ENCODE assay signal across 11 mouse cellular contexts in the genomic region with DNA sequence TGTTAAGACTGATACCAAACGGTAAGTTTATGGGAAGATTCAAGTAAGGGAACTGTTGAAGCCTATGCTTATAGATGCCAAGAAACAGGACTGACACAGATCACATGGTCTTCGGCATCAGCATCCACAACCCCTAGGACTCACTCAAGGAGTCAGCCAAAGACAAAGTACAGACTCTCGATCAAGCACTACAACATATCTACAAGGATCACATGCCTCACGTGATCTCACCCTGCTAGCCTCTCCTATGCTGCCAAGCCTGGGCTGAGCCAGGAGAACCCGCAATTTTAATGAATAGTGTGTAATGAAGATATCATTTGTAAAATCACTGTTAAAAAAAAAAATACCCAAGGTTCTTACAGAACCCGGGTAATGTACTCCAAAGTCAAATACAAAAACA. TPM values are rescaled to one million over a fixed set of nuclear protein-coding genes. Genes with fewer than 3 reads are reported as not detected.
DNase-seq lines count a peak whose midpoint lies in the region; ATAC-seq and TF ChIP-seq lines count a peak whose summit lies in the region.
"Had no signal": no experiment of that assay in that cellular context is flagged by ENCODE, and none has a peak within 500 bp of the region (broad histone marks: within the 10 kb centered on the region; RNA-seq: fewer than 3 reads in every experiment).

No protein-coding gene starts in this region.

- ATAC-seq in limb, embryonic 12.5 days (ENCODE audit: insufficient number of reproducible peaks, insufficient read depth, low FRiP score, low TSS enrichment, low read depth) = no peak
- no peak for ATAC-seq in forebrain, embryonic 11.5 days (replicated peaks; ENCODE audit: low FRiP score)

- H3K9me3 ChIP-seq in limb, embryonic 12.5 days = no peaks in the 10 kb centered on the region
- no peaks in the 10 kb centered on the region for H3K9me3 ChIP-seq in limb, embryonic 10.5 days (replicated peaks)
- no peaks in the 10 kb centered on the region for H3K9me3 ChIP-seq in forebrain, embryonic 11.5 days (ENCODE audit: control insufficient read depth, low read length)

- 87% methylated on average over 6 of the region's 6 CpGs for WGBS in limb, embryonic 12.5 days
- WGBS in limb, embryonic 10.5 days = 92% methylated on average over 6 of the region's 6 CpGs
- WGBS in forebrain, embryonic 11.5 days = 89% methylated on average over 6 of the region's 6 CpGs

- H3K27me3 ChIP-seq in limb, embryonic 12.5 days = no peaks in the 10 kb centered on the region
- no peaks in the 10 kb centered on the region for H3K27me3 ChIP-seq in limb, embryonic 10.5 days (ENCODE audit: low read depth, poor library complexity, severe bottlenecking)
- no peaks in the 10 kb centered on the region for H3K27me3 ChIP-seq in forebrain, embryonic 11.5 days (ENCODE audit: control insufficient read depth, insufficient read depth, low read length)
- no peaks in the 10 kb centered on the region for H3K27me3 ChIP-seq in myocyte (ENCODE audit: control insufficient read depth, insufficient read depth, insufficient read length)

- H3K9ac ChIP-seq in limb, embryonic 12.5 days (replicated peaks) = no peak overlapping the region
- no peak overlapping the region for H3K9ac ChIP-seq in forebrain, embryonic 11.5 days (ENCODE audit: low read length)

- peaks cover 12% of the 10 kb centered on the region for H3K4me1 ChIP-seq in limb, embryonic 12.5 days (replicated peaks)
- H3K4me1 ChIP-seq in limb, embryonic 10.5 days = peaks cover 19% of the 10 kb centered on the region
- peaks cover 5% of the 10 kb centered on the region; the same call in 1 of the 2 replicates for H3K4me1 ChIP-seq in forebrain, embryonic 11.5 days (replicated peaks; ENCODE audit: control insufficient read depth, insufficient read depth, low read length)

- no peak overlapping the region for H3K27ac ChIP-seq in limb, embryonic 12.5 days
- H3K27ac ChIP-seq in limb, embryonic 10.5 days = no peak overlapping the region
- no peak overlapping the region for H3K27ac ChIP-seq in forebrain, embryonic 11.5 days (ENCODE audit: low read depth, low read length)

- H3K36me3 ChIP-seq in limb, embryonic 12.5 days = 0 out of 2 replicates have a peak, but pooled peaks cover 7% of the 10 kb centered on the region
- peaks cover 11% of the 10 kb centered on the region for H3K36me3 ChIP-seq in limb, embryonic 10.5 days
- no peaks in the 10 kb centered on the region for H3K36me3 ChIP-seq in forebrain, embryonic 11.5 days (ENCODE audit: control insufficient read depth, insufficient read depth, low read length)
- H3K36me3 ChIP-seq in myocyte (ENCODE audit: control insufficient read depth, insufficient read depth) = no peaks in the 10 kb centered on the region

- H3K4me3 ChIP-seq in limb, embryonic 12.5 days (replicated peaks) = no peak overlapping the region
- no peak overlapping the region for H3K4me3 ChIP-seq in limb, embryonic 10.5 days
- no peak overlapping the region for H3K4me3 ChIP-seq in forebrain, embryonic 11.5 days (ENCODE audit: low read depth, low read length)
- no peak overlapping the region for H3K4me3 ChIP-seq in myocyte

- no peak overlapping the region for H3ac ChIP-seq in myocyte (ENCODE audit: control insufficient read depth, insufficient read length)

- H3K79me2 ChIP-seq in myocyte (ENCODE audit: control insufficient read depth, insufficient read depth) = peaks cover 48% of the 10 kb centered on the region

- TF ChIP-seq POLR2A in myocyte (IDR thresholded peaks at IDR 0.05; ENCODE audit: insufficient read length, low read depth) = no peak

- no peak for DNase-seq in limb, embryonic 10.5 days (ENCODE audit: low spot score)
- no peak for DNase-seq in forebrain, embryonic 11.5 days (ENCODE audit: low spot score)
- DNase-seq in kidney, postnatal 36 days = peak; percentile 31 to 42
- DNase-seq in right cerebral cortex, postnatal 25 days = no peak
- DNase-seq in frontal cortex, postnatal 14 days (ENCODE audit: low spot score in 2 of 2) = no peak
- DNase-seq in embryo, embryonic 10.5 days (ENCODE audit: low spot score) = no peak
- DNase-seq: adrenal gland, adult 8-10 months; lung, postnatal 10 days; thymus, adult 18-20 months had no signal

- 0 out of 2 replicates have a peak overlapping the region, but pooled peaks have one; percentile 15 for H3K4me2 ChIP-seq in limb, embryonic 12.5 days
- peak overlapping the region; percentile 73; the same call in 1 of the 2 replicates for H3K4me2 ChIP-seq in forebrain, embryonic 11.5 days (ENCODE audit: low read depth, low read length, severe bottlenecking)
- H3K4me2 ChIP-seq in myocyte (ENCODE audit: low read depth) = peak overlapping the region; percentile 91

TF ChIP-seq in myocyte, 11 proteins besides CTCF, POLR2A, EP300 and RAD21:
- TF ChIP-seq MYOG (IDR thresholded peaks at IDR 0.05; ENCODE audit: control insufficient read depth in 1 of 3, insufficient read depth in 1 of 3, insufficient read length in 2 of 3, low read depth in 2 of 3) (no peak), CEBPB (IDR thresholded peaks at IDR 0.05; ENCODE audit: insufficient read depth, poor library complexity, severe bottlenecking) (no peak), REST (IDR thresholded peaks at IDR 0.05; ENCODE audit: insufficient read depth, insufficient read length) (no peak), MAX (IDR thresholded peaks at IDR 0.05; ENCODE audit: low read depth) (no peak), SRF (IDR thresholded peaks at IDR 0.05; ENCODE audit: control insufficient read depth, insufficient read length, low read depth) (no peak), USF1 (IDR thresholded peaks at IDR 0.05; ENCODE audit: low read depth) (no peak), E2F4 (IDR thresholded peaks at IDR 0.05; ENCODE audit: insufficient read depth) (no peak), MYOD1 (IDR thresholded peaks at IDR 0.05; ENCODE audit: control insufficient read depth in 1 of 3, insufficient read length in 2 of 3, low read depth in 2 of 3) (no peak), TCF3 (IDR thresholded peaks at IDR 0.05; ENCODE audit: insufficient read length, low read depth) (no peak), TCF12 (IDR thresholded peaks at IDR 0.05; ENCODE audit: insufficient read depth, poor library complexity, severe bottlenecking) (no peak), POLR2AphosphoS2 (IDR thresholded peaks at IDR 0.05; ENCODE audit: insufficient read length, low read depth) (no peak)

RNA-seq across cellular contexts. Expression of a gene that starts 1.7 kb away (rescaled TPM):
- 64.8 and 69.4 TPM in 2 replicates for polyA plus RNA-seq in limb, embryonic 12.5 days (2016; fragmentation: Nextera tagmentation; extraction: Ambion mirVana)
- polyA plus RNA-seq in limb, embryonic 10.5 days (2016; fragmentation: Nextera tagmentation; extraction: Ambion mirVana) = 59.9 and 67.6 TPM in 2 replicates
- 82.8 and 86.8 TPM in 2 replicates for polyA plus RNA-seq in forebrain, embryonic 11.5 days (2014; fragmentation: Nextera tagmentation; extraction: Ambion mirVana)
- 8.3 TPM for polyA plus RNA-seq in myocyte (2012; fragmentation: generic; extraction: Trizol)

RNA-seq across cellular contexts. Expression of a gene that starts 46.0 kb away (rescaled TPM):
- 1.6 and 2.1 TPM in 2 replicates for polyA plus RNA-seq in limb, embryonic 12.5 days (2016; fragmentation: Nextera tagmentation; extraction: Ambion mirVana)
- 1.2 and 1.7 TPM in 2 replicates for polyA plus RNA-seq in limb, embryonic 10.5 days (2016; fragmentation: Nextera tagmentation; extraction: Ambion mirVana)
- polyA plus RNA-seq in forebrain, embryonic 11.5 days (2014; fragmentation: Nextera tagmentation; extraction: Ambion mirVana) = 2.9 and 3.2 TPM in 2 replicates
- 0.85 TPM for polyA plus RNA-seq in myocyte (2012; fragmentation: generic; extraction: Trizol)

RNA-seq across cellular contexts. Expression of a gene that starts 55.3 kb away (rescaled TPM):
- 0.46 and 0.74 TPM in 2 replicates for polyA plus RNA-seq in limb, embryonic 12.5 days (2016; fragmentation: Nextera tagmentation; extraction: Ambion mirVana)
- polyA plus RNA-seq in limb, embryonic 10.5 days (2016; fragmentation: Nextera tagmentation; extraction: Ambion mirVana) = 0.30 TPM in 2 replicates
- polyA plus RNA-seq in forebrain, embryonic 11.5 days (2014; fragmentation: Nextera tagmentation; extraction: Ambion mirVana) = 0.80 and 1.3 TPM in 2 replicates
- 1.8 TPM for polyA plus RNA-seq in myocyte (2012; fragmentation: generic; extraction: Trizol)

Comparison
In these comparisons a context has a peak if more than half of its experiments do, and no peak if none do; other contexts are left out.
1. H3K4me2 ChIP-seq: peak in every context shown above with its lines; median percentile 91 in myocyte; 73 in forebrain, embryonic 11.5 days; 15 in limb, embryonic 12.5 days.
2. DNase-seq: peak in kidney, postnatal 36 days (2 of 2); none in limb, embryonic 10.5 days (single experiment), forebrain, embryonic 11.5 days (single experiment), right cerebral cortex, postnatal 25 days (single experiment), frontal cortex, postnatal 14 days (0 of 2) and embryo, embryonic 10.5 days (single experiment).